Mouse (Mus musculus): ENCODE measurements around the gene Tnfrsf11a. TPM values are rescaled to one million over a fixed set of nuclear protein-coding genes. Genes with fewer than 3 reads are reported as not detected.

Tnfrsf11a gene
- polyA plus RNA-seq, 1 experiment, result not detected

- Histone ChIP-seq H3K4me3 (ENCODE audit: insufficient read depth, low read depth, low read length) (no peak overlapping the region), H3K27ac (ENCODE audit: insufficient read depth, low read depth, low read length) (no peak overlapping the region), H3K4me1 (ENCODE audit: control insufficient read depth, insufficient read depth, low read length) (peaks cover 8% of the 10 kb centered on the region)
- TF ChIP-seq POLR2A (IDR thresholded peaks at IDR 0.05; ENCODE audit: insufficient read depth, low read depth, low read length), result no peak
- TF ChIP-seq CTCF (IDR thresholded peaks at IDR 0.05; ENCODE audit: insufficient read depth, low read depth, low read length), result no peak
- 5% methylated on average over 12 of the region's 12 CpGs for whole genome bisulfite sequencing
Measured at GRCm38 (mm10) chr1:105843386-105843785, 62.9 kb downstream of the Tnfrsf11a start.

- TF ChIP-seq CTCF (IDR thresholded peaks at IDR 0.05; ENCODE audit: insufficient read depth, low read depth, low read length), result no peak
- TF ChIP-seq POLR2A (IDR thresholded peaks at IDR 0.05; ENCODE audit: insufficient read depth, low read depth, low read length), result no peak
- Histone ChIP-seq H3K4me1 (ENCODE audit: control insufficient read depth, insufficient read depth, low read length) (peaks cover 8% of the 10 kb centered on the region), H3K27ac (ENCODE audit: insufficient read depth, low read depth, low read length) (no peak overlapping the region), H3K4me3 (ENCODE audit: insufficient read depth, low read depth, low read length) (no peak overlapping the region)
- WGBS, result 12% methylated on average over 2 of the region's 2 CpGs
Measured at GRCm38 (mm10) chr1:105843856-105844255, 63.3 kb downstream of the Tnfrsf11a start.

GRCm38 (mm10) chr1:105844341-105845006, 64.0 kb downstream of the Tnfrsf11a start:
- Histone ChIP-seq H3K4me1 (ENCODE audit: control insufficient read depth, insufficient read depth, low read length) (peaks cover 8% of the 10 kb centered on the region), H3K27ac (ENCODE audit: insufficient read depth, low read depth, low read length) (no peak overlapping the region), H3K4me3 (ENCODE audit: insufficient read depth, low read depth, low read length) (no peak overlapping the region)
- 6% methylated on average over 28 of the region's 28 CpGs for WGBS
- TF ChIP-seq CTCF (IDR thresholded peaks at IDR 0.05; ENCODE audit: insufficient read depth, low read depth, low read length), result no peak
- TF ChIP-seq POLR2A (IDR thresholded peaks at IDR 0.05; ENCODE audit: insufficient read depth, low read depth, low read length), result no peak

GRCm38 (mm10) chr1:105846431-105846830, 65.9 kb downstream of the Tnfrsf11a start:
- WGBS, result 91% methylated on average over 2 of the region's 2 CpGs
- TF ChIP-seq POLR2A (IDR thresholded peaks at IDR 0.05; ENCODE audit: insufficient read depth, low read depth, low read length) (no peak), CTCF (IDR thresholded peaks at IDR 0.05; ENCODE audit: insufficient read depth, low read depth, low read length) (no peak)
- H3K4me3 ChIP-seq (ENCODE audit: insufficient read depth, low read depth, low read length), result no peak overlapping the region
- no peak overlapping the region for H3K27ac ChIP-seq (ENCODE audit: insufficient read depth, low read depth, low read length)
- peaks cover 8% of the 10 kb centered on the region for H3K4me1 ChIP-seq (ENCODE audit: control insufficient read depth, insufficient read depth, low read length)

- H3K4me3 ChIP-seq (ENCODE audit: insufficient read depth, low read depth, low read length), result no peak overlapping the region
- H3K4me1 ChIP-seq (ENCODE audit: control insufficient read depth, insufficient read depth, low read length), result peaks cover 8% of the 10 kb centered on the region
- TF ChIP-seq POLR2A (IDR thresholded peaks at IDR 0.05; ENCODE audit: insufficient read depth, low read depth, low read length) (no peak), CTCF (IDR thresholded peaks at IDR 0.05; ENCODE audit: insufficient read depth, low read depth, low read length) (no peak)
- H3K27ac ChIP-seq (ENCODE audit: insufficient read depth, low read depth, low read length), result no peak overlapping the region
- WGBS, result 90% methylated on average over 8 of the region's 8 CpGs
Measured at GRCm38 (mm10) chr1:105848806-105849205, 68.3 kb downstream of the Tnfrsf11a start.

GRCm38 (mm10) chr1:105851341-105851740, 70.8 kb downstream of the Tnfrsf11a start:
- H3K27ac ChIP-seq (ENCODE audit: insufficient read depth, low read depth, low read length), result no peak overlapping the region
- TF ChIP-seq POLR2A (IDR thresholded peaks at IDR 0.05; ENCODE audit: insufficient read depth, low read depth, low read length) (no peak), CTCF (IDR thresholded peaks at IDR 0.05; ENCODE audit: insufficient read depth, low read depth, low read length) (no peak)
- no peak overlapping the region for H3K4me3 ChIP-seq (ENCODE audit: insufficient read depth, low read depth, low read length)
- no peaks in the 10 kb centered on the region for H3K4me1 ChIP-seq (ENCODE audit: control insufficient read depth, insufficient read depth, low read length)
- 88% methylated on average over 2 of the region's 2 CpGs for WGBS

GRCm38 (mm10) chr1:105859740-105860139, 79.2 kb downstream of the Tnfrsf11a start:
- no peak for TF ChIP-seq CTCF (IDR thresholded peaks at IDR 0.05; ENCODE audit: insufficient read depth, low read depth, low read length)
- TF ChIP-seq POLR2A (IDR thresholded peaks at IDR 0.05; ENCODE audit: insufficient read depth, low read depth, low read length), result no peak
- 99% methylated on average over 2 of the region's 2 CpGs for WGBS
- Histone ChIP-seq H3K4me1 (ENCODE audit: control insufficient read depth, insufficient read depth, low read length) (no peaks in the 10 kb centered on the region), H3K4me3 (ENCODE audit: insufficient read depth, low read depth, low read length) (no peak overlapping the region), H3K27ac (ENCODE audit: insufficient read depth, low read depth, low read length) (no peak overlapping the region)

- WGBS, result 50% methylated on average over 6 of the region's 6 CpGs
- TF ChIP-seq CTCF (IDR thresholded peaks at IDR 0.05; ENCODE audit: insufficient read depth, low read depth, low read length) (no peak), POLR2A (IDR thresholded peaks at IDR 0.05; ENCODE audit: insufficient read depth, low read depth, low read length) (no peak)
- Histone ChIP-seq H3K27ac (ENCODE audit: insufficient read depth, low read depth, low read length) (no peak overlapping the region), H3K4me3 (ENCODE audit: insufficient read depth, low read depth, low read length) (no peak overlapping the region), H3K4me1 (ENCODE audit: control insufficient read depth, insufficient read depth, low read length) (peaks cover 4% of the 10 kb centered on the region; the same call in 1 of the 2 replicates)
Measured at GRCm38 (mm10) chr1:105876589-105876988, 96.1 kb downstream of the Tnfrsf11a start.

- peaks cover 4% of the 10 kb centered on the region; the same call in 1 of the 2 replicates for H3K4me1 ChIP-seq (ENCODE audit: control insufficient read depth, insufficient read depth, low read length)
- TF ChIP-seq CTCF (IDR thresholded peaks at IDR 0.05; ENCODE audit: insufficient read depth, low read depth, low read length) (no peak), POLR2A (IDR thresholded peaks at IDR 0.05; ENCODE audit: insufficient read depth, low read depth, low read length) (no peak)
- no peak overlapping the region for H3K27ac ChIP-seq (ENCODE audit: insufficient read depth, low read depth, low read length)
- H3K4me3 ChIP-seq (ENCODE audit: insufficient read depth, low read depth, low read length), result no peak overlapping the region
- WGBS, result 96% methylated on average over 5 of the region's 5 CpGs
Measured at GRCm38 (mm10) chr1:105877808-105878207, 97.3 kb downstream of the Tnfrsf11a start.
